Mouse (Mus musculus) adipocyte (in vitro differentiated cells): ENCODE data around the gene Plg.

Source experiments
- DNase-seq: peaks from one replicate; pipeline ENCODE4 v3.0.0-alpha.2; 2016; ENCODE audit warnings: low spot score

The Plg gene

GRCm38 (mm10) chr17:12453691-12454090 is 75.3 kb downstream of the Plg start:
- DNase-seq, result no peak

- DNase-seq, result peak; percentile 29
Measured at GRCm38 (mm10) chr17:12455143-12455790, 76.9 kb downstream of the Plg start.

GRCm38 (mm10) chr17:12461168-12461567 is 82.8 kb downstream of the Plg start:
- no peak for DNase-seq

GRCm38 (mm10) chr17:12466501-12467000 is 88.1 kb downstream of the Plg start:
- no peak for DNase-seq

GRCm38 (mm10) chr17:12467642-12468041 is 89.2 kb downstream of the Plg start:
- no peak for DNase-seq

- DNase-seq, result no peak
Measured at GRCm38 (mm10) chr17:12468745-12469144, 90.3 kb downstream of the Plg start.
